Mouse (Mus musculus) leukemia stem cell, adult 10-12 weeks (primary cell): ENCODE results near the gene Mybbp1a. TPM values are rescaled to one million over a fixed set of nuclear protein-coding genes. Genes with fewer than 3 reads are reported as not detected.

ENCODE experiments used
- polyA plus RNA-seq: library from polyadenylated mRNA; stranded (reverse); fragments of >175 nt; gene quantifications from 2 replicates; pipeline ENCODE4 v1.2.3, GENCODE M21; 2012; ENCODE audit warnings: low replicate concordance

Mybbp1a gene
- polyA plus RNA-seq: 79.4 and 159 TPM in 2 replicates

DNA sequence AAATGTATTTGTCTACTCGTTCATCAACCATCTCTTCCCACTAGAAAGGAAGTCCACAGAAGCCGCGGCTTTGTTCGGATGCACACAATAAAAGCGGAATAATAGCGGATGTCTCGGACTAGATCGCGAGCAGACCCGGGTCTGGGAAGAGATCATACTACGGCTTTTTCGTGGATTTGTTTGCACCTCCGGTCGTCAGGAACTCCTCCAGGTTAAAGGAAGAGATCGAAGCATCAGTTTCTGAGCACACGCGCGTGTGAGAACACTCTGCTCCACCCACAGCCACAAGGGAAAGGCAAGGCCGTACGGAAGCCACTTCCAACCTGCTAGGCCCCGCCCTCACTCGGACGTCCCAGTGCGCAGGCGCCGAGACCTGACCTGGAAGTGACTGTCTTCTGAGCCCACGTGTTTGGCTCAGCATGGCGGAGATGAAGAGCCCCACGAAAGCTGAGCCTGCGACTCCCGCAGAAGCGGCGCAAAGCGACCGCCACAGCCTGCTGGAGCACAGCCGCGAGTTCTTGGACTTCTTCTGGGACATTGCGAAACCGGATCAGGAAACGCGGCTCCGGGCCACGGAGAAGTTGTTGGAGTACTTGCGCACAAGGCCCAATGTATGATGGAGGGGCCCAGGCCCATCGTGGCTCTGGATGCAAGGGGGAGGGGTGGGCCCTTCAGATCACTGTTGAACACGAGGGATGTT lies at the start of gene Mybbp1a:
Mybbp1a (plus strand) TSS at position 391 of the 700 bp plus-strand sequence.

DNA sequence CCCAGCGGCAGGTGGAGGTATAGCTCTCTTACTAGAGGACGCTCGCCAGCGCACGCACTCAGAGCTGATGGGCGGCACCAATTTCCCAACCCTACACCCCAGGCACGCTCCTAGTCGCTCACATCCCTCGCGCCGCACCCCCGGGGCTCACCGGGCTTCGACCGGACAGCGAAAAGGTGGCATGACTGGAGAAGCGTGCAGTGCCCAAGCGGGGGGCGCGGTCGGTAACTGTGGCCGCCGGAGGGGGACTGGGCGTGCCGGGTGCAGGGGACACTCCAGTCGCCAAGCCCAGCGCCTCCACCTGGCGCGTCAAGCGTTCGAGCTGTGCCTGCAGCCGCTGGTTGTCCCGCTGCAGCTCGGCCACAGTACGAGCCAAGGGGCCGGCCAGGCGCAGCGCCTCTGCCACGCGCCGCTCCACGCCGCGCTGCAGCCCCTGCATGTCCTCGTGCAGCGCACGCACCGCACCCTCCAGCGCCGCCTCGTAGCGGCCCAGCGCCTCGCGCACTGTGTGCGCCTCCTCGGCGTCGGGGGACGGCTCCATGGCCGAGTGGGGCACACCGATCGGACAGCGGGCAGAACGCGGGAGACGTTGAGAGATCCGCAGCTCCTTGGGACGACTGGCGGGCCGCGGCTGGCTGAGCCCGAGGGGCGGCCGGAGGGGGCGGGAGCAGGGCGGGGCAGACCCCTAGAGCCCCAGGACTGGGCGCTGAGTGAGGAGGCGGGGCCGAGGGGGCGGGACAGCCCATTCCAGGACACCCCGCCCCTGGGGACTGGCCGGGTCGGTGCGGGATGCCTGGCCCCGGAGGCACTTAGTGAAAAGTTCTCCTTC lies 29.8 kb upstream of the Mybbp1a start, which contains the start of gene Smtnl2:
Smtnl2 (minus strand) TSS at position 621 of the 829 bp plus-strand sequence.

DNA sequence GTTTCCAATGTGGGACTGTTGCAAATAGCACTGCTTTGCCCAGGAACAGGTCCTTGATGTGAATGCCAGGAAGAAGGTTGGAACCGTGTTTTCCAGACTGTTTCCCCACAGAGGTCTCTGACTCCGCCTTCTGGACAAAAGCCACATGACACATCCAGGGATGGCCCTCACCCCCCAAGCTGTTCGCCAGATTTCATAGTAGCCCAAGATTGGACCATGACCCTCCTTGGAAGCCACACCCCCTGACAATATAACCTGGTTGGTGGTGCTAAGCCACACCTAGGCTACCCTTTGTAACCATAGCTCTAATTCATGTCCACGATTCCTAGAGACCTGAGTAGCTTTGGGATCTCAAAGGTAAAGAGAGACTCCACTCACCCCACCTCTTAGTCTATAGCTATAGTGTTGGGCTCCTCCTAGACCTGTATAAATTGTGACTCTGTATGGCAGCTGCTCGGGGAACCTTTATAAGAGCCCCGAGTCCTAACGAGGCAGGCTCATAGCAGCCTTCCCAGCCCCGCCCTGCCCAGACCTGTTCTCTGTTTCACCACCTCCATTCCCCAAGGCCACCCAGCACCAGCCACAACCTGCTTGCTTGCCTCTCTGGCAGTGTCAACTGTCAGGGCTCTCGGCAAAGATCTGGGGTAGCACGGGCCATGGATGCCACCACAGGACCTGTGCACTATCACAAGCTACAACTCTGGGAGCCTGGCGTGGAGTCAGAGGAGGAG lies 6.0 kb upstream of the Mybbp1a start, which contains the start of gene Ggt6:
Ggt6 (plus strand) TSS at position 564 of the 731 bp plus-strand sequence.

DNA sequence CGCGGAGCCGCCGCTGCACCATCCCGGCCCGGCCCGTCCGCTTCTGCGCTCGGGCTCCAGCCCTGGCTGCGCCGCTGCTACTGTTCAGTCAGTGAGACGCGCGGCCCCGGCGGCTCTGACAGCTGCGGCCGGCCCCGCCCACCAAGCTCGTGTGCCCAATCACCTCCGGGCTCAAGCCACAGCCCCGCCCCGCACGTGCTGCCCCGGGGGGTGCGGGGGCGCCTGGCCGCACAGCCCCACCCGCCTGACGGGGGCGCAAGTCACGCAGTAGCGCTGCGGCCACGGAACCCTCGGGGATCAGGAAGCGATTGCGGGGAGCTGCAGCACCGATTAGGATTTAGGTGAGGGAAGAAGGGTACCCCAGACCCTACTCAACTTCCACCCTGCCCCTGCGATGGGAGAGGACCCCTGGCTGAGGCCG lies 48.7 kb downstream of the Mybbp1a start, which contains the start of gene Spns2:
Spns2 (minus strand) TSS at position 24 of the 421 bp plus-strand sequence.

Other genes starting within 250 kb of the Mybbp1a start
- gene Gm43951, start 234.5 kb upstream of the Mybbp1a start, polyA plus RNA-seq: 0.15 TPM in 1 of 2 replicates, not detected in the other
- 1.2 and 2.0 TPM in 2 replicates for gene 4933427D14Rik, start 233.9 kb upstream of the Mybbp1a start, polyA plus RNA-seq
- gene Txndc17, start 233.8 kb upstream of the Mybbp1a start, polyA plus RNA-seq: 20.2 and 31.3 TPM in 2 replicates
- 1.2 TPM in 1 of 2 replicates, not detected in the other for gene Med31, start 225.8 kb upstream of the Mybbp1a start, polyA plus RNA-seq
- gene Slc13a5, start 174.1 kb upstream of the Mybbp1a start, polyA plus RNA-seq: not detected in 2 replicates
- 0.74 and 2.4 TPM in 2 replicates for gene Xaf1, start 139.7 kb upstream of the Mybbp1a start, polyA plus RNA-seq
- gene Fbxo39, start 126.9 kb upstream of the Mybbp1a start, polyA plus RNA-seq: not detected in 2 replicates
- gene Tekt1, start 78.9 kb upstream of the Mybbp1a start, polyA plus RNA-seq: not detected in 2 replicates
- gene Smtnl2, start 29.6 kb upstream of the Mybbp1a start, polyA plus RNA-seq: 0.10 TPM in 1 of 2 replicates, not detected in the other
- gene Ggt6, start 5.8 kb upstream of the Mybbp1a start, polyA plus RNA-seq: not detected in 2 replicates
- gene Spns2, start 48.5 kb downstream of the Mybbp1a start, polyA plus RNA-seq: 1.5 and 2.2 TPM in 2 replicates
- 4.5 and 5.6 TPM in 2 replicates for gene Spns3, start 109.2 kb downstream of the Mybbp1a start, polyA plus RNA-seq
- 41.4 and 43.4 TPM in 2 replicates for gene Ube2g1, start 165.9 kb downstream of the Mybbp1a start, polyA plus RNA-seq
- 3.4 and 12.5 TPM in 2 replicates for gene Ankfy1, start 248.7 kb downstream of the Mybbp1a start, polyA plus RNA-seq